14 mouse cellular contexts compared by ENCODE assay signal in the genomic region with DNA sequence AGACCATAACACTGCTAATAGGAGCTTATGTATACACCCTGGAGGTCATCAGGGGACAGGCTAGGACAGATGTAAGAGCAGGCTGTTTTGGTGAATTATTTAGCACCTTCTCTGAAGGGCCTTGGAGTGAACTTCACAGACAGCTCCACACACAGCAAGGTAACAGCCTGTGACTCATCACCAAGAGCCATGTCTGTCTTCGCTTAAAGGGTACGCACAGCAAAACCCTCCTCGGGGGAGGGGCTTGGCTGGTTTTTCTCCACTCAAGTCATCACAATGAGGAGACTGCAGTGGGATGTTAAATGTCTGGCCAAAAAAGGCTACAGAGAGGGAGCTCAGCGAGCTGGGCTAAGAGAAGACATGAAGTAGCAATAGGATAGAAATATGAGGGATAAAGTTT.
DNase-seq lines count a peak whose midpoint lies in the region; ATAC-seq and TF ChIP-seq lines count a peak whose summit lies in the region.
"Had no signal": no experiment of that assay in that cellular context is flagged by ENCODE, and none has a peak within 500 bp of the region (broad histone marks: within the 10 kb centered on the region; RNA-seq: fewer than 3 reads in every experiment).

No protein-coding gene starts in this region.

- H3K27me3 ChIP-seq in intestine, embryonic 14.5 days (replicated peaks; ENCODE audit: control insufficient read depth, insufficient read depth, low read length), result no peaks in the 10 kb centered on the region
- H3K27me3 ChIP-seq in intestine, postnatal 0 days (replicated peaks; ENCODE audit: control insufficient read depth, insufficient read depth, low read length), result no peaks in the 10 kb centered on the region
- no peaks in the 10 kb centered on the region; the same call in 1 of the 2 replicates for H3K27me3 ChIP-seq in cerebellum, adult 2 months (ENCODE audit: control insufficient read depth, insufficient read depth, low read length)

- H3K9me3 ChIP-seq in intestine, embryonic 14.5 days (ENCODE audit: control insufficient read depth, low read length), result no peaks in the 10 kb centered on the region
- no peaks in the 10 kb centered on the region for H3K9me3 ChIP-seq in intestine, postnatal 0 days (ENCODE audit: control insufficient read depth)

- H3K9ac ChIP-seq in intestine, embryonic 14.5 days (ENCODE audit: low read length), result no peak overlapping the region
- no peak overlapping the region for H3K9ac ChIP-seq in intestine, postnatal 0 days (ENCODE audit: low read depth, low read length)
- H3K9ac ChIP-seq: liver, embryonic 14.5 days had no signal

- H3K4me3 ChIP-seq in intestine, embryonic 14.5 days (ENCODE audit: low read depth, low read length), result no peak overlapping the region
- H3K4me3 ChIP-seq in intestine, postnatal 0 days (ENCODE audit: low read depth, low read length), result no peak overlapping the region
- no peak overlapping the region for H3K4me3 ChIP-seq in cerebellum, adult 2 months (replicated peaks; ENCODE audit: insufficient read depth, low read depth, low read length)

- no peak for TF ChIP-seq POLR2A in cerebellum, adult 2 months (IDR thresholded peaks at IDR 0.05; ENCODE audit: borderline replicate concordance, insufficient read depth, low read length)

- peak; percentile 66 for ATAC-seq in frontal cortex, adult (ENCODE audit: low TSS enrichment)
- peak; percentile 70 for ATAC-seq in intestine, embryonic 14.5 days (replicated peaks; ENCODE audit: low FRiP score, low TSS enrichment, low read depth)
- no peak for ATAC-seq in intestine, postnatal 0 days
- ATAC-seq: forebrain, embryonic 16.5 days had no signal

- peaks cover 30% of the 10 kb centered on the region for H3K4me1 ChIP-seq in intestine, embryonic 14.5 days (replicated peaks; ENCODE audit: control insufficient read depth, insufficient read depth, low read length)
- H3K4me1 ChIP-seq in intestine, postnatal 0 days (replicated peaks; ENCODE audit: control insufficient read depth, insufficient read depth, low read length), result no peaks in the 10 kb centered on the region
- no peaks in the 10 kb centered on the region for H3K4me1 ChIP-seq in cerebellum, adult 2 months (ENCODE audit: control insufficient read depth, insufficient read depth, low read length)

- peak overlapping the region; percentile 62 for H3K27ac ChIP-seq in intestine, embryonic 14.5 days (ENCODE audit: low read depth)
- H3K27ac ChIP-seq in intestine, postnatal 0 days (ENCODE audit: low read depth, low read length), result no peak overlapping the region
- H3K27ac ChIP-seq in cerebellum, adult 2 months (ENCODE audit: insufficient read depth, low read length), result no peak overlapping the region
- H3K27ac ChIP-seq: liver, embryonic 14.5 days had no signal

- 28% methylated on average over 4 of the region's 4 CpGs for WGBS in intestine, embryonic 14.5 days
- 52% methylated on average over 4 of the region's 4 CpGs for WGBS in intestine, postnatal 0 days
- 83% methylated on average over 4 of the region's 4 CpGs for WGBS in cerebellum, adult 2 months

- no peak for TF ChIP-seq CTCF in intestine, postnatal 0 days (IDR thresholded peaks at IDR 0.05; ENCODE audit: low read depth)
- TF ChIP-seq CTCF in cerebellum, adult 2 months (IDR thresholded peaks at IDR 0.05; ENCODE audit: borderline replicate concordance, insufficient read depth, low read depth, low read length), result no peak

- H3K36me3 ChIP-seq in intestine, embryonic 14.5 days (ENCODE audit: control insufficient read depth, insufficient read depth, low read length), result no peaks in the 10 kb centered on the region; the same call in 1 of the 2 replicates
- H3K36me3 ChIP-seq in intestine, postnatal 0 days (ENCODE audit: control insufficient read depth, insufficient read depth), result no peaks in the 10 kb centered on the region

- no peak for DNase-seq in frontal cortex, postnatal 14 days (ENCODE audit: low spot score in 2 of 2)
- DNase-seq in intestine, embryonic 14.5 days (ENCODE audit: low spot score), result peak; percentile 56
- DNase-seq in adrenal gland, postnatal 36 days, result peak; percentile 35 to 44
- DNase-seq in mesoderm, embryonic 11.5 days (ENCODE audit: low read depth, low spot score), result peak; percentile 11
- no peak for DNase-seq in cerebellum, adult 2 months
- no peak for DNase-seq in kidney, adult 8-10 months
- DNase-seq: cerebellum, adult 11-12 months; kidney, adult 18-20 months; layer of hippocampus, adult 9-11 months; left cerebral cortex, postnatal 4 days had no signal

- H3K4me2 ChIP-seq in intestine, embryonic 14.5 days (ENCODE audit: low read length), result no peak overlapping the region
- H3K4me2 ChIP-seq in intestine, postnatal 0 days (replicated peaks; ENCODE audit: low read depth), result no peak overlapping the region

Comparison
In these comparisons a context has a peak if more than half of its experiments do, and no peak if none do; other contexts are left out.
1. DNase-seq: peak in intestine, embryonic 14.5 days (single experiment), adrenal gland, postnatal 36 days (2 of 2) and mesoderm, embryonic 11.5 days (single experiment); none in frontal cortex, postnatal 14 days (0 of 2), cerebellum, adult 2 months (0 of 2) and kidney, adult 8-10 months (0 of 2).